Mouse (Mus musculus) layer of hippocampus, postnatal 25 days (tissue): ENCODE measurements around the gene Apeh. TPM values are rescaled to one million over a fixed set of nuclear protein-coding genes. Genes with fewer than 3 reads are reported as not detected.

Experiments
- DNase-seq, 2 experiments: peaks; one replicate each; pipeline ENCODE4 v3.0.0; 2022; ENCODE audit warnings: mixed read lengths in 2 of 2, low spot score in 1 of 2; ENCODE audit errors: extremely low spot score in 1 of 2
- microRNA-seq, 2 experiments: library from miRNA; unstranded; fragments of <30 nt; microRNA quantifications; one replicate each; pipeline ENCODE4 v1.2.0; 2021
- total RNA-seq, 2 experiments: library from RNA; stranded (reverse); gene quantifications; 2 replicates each; pipeline ENCODE4 v1.2.3; 2021

Apeh gene
- total RNA-seq, 2 experiments from 2014 or later: 32.0 to 32.7 TPM

DNA sequence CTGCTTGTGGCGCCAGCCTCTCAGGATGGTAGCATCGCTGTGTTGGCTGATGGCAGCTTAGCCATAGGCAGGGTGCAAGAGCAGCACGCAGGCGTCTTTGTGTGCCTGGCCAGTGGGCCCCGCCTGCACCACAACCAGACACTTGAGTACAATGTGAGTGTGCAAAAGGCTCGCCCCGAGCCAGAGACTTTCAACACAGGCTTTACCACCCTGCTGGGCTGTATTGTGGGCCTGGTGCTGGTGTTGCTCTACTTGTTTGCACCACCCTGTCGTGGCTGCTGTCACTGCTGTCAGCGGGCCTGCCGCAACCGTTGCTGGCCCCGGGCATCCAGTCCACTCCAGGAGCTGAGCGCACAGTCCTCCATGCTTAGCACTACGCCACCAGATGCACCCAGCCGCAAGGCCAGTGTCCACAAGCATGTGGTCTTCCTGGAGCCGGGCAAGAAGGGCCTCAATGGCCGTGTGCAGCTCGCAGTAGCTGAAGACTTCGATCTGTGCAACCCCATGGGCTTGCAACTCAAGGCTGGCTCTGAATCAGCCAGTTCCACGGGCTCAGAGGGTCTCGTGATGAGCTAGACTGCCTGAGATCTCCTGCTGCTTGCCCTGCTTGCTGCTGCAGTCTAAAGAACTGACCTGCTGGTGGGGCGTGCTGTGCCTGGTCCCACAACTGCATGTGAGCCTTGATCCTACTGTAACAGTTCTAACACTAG lies 39.9 kb downstream of the Apeh start:
- no peak for DNase-seq

DNA sequence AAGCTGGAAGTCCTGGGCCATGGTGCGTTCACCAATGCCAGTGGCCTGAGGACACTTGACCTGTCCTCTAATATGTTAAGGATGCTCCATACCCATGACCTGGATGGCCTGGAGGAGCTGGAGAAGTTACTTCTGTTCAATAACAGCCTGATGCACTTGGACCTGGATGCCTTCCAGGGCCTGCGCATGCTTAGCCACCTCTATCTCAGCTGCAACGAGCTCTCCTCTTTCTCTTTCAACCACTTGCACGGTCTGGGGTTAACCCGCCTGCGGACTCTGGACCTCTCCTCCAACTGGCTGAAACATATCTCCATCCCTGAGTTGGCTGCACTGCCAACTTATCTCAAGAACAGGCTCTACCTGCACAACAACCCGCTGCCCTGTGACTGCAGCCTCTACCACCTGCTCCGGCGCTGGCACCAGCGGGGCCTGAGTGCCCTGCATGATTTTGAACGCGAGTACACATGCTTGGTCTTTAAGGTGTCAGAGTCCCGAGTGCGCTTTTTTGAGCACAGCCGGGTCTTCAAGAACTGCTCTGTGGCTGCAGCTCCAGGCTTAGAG lies 40.7 kb downstream of the Apeh start:
- no peak for DNase-seq

DNA sequence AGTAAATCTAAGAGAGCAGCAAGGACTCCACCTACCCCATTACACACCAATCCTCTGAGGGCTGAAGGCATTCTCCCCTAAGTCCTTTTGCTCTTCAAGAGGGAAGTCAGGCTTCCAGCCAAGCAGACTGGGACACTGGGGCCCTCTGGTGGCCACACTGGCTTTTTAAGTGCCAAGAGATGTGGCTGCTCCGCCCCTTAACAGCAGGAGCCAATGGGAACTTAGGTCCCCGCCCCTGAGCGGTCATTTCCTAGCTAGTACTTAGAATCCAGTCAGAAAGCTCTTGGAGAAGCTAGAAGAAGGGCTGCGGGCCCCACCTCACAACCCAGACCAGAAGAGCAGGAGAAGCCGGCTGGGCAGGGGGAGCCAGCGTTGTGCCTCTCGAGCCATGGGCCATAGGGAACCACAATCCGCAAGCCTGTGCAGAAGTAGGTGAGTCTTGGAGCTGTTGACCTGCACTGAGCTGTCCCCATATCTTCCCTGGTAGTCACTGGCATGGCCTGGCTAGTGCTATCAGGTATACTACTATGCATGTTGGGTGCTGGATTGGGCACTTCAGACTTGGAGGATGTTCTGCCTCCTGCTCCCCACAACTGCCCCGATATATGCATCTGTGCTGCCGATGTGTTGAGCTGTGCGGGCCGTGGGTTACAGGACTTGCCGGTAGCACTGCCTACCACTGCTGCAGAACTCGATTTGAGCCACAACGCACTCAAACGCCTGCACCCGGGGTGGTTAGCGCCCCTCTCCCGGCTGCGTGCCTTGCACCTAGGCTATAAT lies 41.3 kb downstream of the Apeh start, which contains the start of gene Amigo3:
Amigo3 (plus strand) TSS at position 275 of the 780 bp plus-strand sequence.
- DNase-seq: peak; percentile 93 to 98

DNA sequence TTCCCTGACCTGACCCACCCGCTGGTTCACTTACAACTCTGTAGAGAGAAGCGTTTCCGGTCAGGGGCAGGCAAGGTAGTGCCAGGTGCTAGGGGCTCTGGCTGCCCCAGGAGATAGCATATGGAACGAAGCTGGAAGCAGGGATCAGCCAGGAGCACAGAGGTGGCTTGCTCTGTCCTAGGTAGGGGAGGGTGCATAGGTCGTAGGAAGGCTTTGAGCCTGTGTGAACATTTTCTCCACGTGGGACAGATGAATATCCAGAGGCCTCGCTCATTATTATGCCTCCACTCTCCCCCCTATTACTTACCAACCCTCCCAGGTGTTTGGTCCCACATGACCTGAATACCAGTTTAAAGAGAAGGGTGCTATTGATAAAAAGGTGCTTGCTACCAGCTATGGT lies 42.0 kb downstream of the Apeh start:
- DNase-seq: no peak

DNA sequence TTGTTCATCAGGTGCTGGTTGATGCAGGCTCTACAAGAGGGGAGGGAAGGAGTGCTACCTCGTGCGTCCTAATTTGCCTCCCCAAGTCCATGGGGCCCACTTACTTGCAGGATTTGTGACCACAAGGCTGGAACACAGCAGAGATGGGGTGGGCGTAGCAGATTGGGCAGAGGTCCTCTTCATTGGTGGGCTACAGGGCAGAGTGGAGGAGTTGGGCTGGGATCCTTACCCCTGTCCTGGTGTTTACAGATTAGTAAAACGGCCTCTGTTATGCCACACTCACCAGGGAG lies 42.5 kb downstream of the Apeh start:
- DNase-seq: no peak

DNA sequence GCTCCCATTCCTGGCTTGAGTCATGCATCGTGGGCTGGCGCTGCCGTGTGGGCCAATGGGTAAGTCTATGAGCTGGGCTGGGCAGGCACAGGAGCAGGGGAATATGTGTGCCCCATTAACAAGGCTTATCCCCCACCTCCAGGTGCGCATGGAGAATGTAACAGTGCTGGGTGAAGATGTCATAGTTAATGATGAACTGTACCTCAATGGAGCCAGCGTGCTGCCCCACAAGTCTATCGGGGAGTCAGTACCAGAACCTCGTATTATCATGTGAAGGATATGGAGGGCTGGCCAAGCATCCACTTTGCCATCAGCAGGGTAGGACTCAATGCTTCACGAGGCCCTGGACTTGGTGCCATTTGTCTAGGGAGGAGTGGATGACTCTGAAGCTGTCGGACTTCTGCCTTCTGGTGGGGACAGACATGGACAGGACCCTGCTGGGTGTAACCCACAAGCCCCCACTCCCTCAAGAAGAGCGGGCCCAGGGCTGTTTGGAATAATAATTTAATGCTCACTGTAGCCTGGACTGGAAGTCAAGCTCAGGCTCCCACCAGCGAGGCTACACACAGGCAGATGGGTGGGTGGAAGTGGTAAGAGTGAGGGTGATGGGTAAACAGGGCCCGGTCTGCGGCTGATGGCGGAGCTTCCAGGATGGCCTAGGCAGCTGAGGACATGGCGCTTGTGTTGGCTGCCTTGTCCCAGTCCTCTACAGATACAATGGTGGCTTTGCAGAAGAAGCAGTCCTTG lies 43.0 kb downstream of the Apeh start:
- no peak for DNase-seq

DNA sequence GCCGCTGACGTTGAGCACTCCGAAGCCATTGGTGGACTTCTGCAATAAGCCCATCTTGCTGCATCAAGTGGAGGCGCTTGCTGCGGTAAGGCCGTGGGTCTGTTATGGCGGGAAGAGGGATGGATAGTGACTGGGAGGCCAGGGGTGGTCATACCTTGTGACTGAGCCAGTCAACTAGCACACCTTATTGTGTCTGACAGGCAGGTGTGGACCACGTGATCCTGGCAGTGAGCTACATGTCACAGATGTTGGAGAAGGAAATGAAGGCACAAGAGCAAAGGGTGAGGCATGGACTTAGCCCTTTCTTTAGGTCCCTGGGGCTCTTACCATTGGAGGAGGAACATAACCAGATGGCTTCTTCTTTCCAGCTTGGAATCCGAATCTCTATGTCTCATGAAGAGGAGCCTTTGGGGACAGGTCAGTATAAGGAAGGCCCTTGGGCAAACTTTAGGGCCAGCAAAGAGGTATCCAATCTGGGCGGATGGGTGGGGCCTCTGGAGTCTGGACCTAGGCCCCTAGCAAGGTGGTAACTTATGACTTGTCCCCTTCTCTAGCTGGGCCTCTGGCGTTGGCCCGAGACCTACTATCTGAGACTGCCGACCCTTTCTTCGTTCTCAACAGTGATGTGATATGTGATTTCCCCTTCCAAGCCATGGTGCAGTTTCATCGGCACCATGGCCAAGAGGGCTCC lies 44.7 kb downstream of the Apeh start:
- no peak for DNase-seq

DNA sequence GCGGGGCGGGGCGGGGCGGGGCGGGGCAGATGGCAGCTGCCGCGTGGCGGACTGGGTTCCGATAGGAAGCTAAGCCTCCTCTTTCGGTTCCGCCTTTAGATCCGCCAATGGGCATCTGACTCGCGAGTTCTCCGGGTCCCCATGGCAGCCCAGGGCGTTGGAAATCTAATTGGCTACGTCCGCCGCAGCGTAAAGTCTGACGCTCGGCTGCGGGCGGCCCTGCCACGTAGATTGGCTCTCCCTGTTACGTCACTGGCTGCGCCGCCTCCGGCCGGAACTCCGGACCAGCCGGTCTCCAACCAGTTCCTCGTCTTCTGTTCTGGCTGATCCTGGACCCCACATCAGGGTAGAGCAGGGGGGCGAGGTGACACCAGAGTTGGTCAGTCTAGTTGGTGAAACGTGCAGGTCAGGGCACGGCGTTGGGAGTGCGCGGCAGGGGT lies 45.4 kb downstream of the Apeh start, which contains the start of gene Gmppb:
Gmppb (plus strand) TSS at position 227 of the 440 bp plus-strand sequence.
- DNase-seq: peak; percentile 90 to 92

DNA sequence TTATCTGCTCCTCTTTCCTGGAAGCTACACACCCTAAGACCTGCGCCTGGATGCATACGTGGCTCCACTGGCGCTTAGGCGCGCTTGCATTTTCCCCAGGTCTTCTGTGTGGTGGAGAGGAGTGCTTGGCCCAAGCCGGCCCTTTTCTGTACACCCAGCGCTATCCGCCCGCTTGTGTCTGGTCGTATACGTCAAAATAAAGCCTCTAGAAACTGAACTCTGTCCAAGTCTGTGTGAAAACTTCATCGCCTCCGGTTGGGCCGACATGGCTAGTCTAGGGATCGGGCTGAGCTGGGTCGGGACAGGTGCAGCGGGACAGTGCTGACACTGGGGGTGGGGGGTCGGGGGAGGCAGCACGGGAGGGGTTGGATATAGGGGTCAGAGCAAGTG lies 45.8 kb downstream of the Apeh start:
- DNase-seq: no peak

DNA sequence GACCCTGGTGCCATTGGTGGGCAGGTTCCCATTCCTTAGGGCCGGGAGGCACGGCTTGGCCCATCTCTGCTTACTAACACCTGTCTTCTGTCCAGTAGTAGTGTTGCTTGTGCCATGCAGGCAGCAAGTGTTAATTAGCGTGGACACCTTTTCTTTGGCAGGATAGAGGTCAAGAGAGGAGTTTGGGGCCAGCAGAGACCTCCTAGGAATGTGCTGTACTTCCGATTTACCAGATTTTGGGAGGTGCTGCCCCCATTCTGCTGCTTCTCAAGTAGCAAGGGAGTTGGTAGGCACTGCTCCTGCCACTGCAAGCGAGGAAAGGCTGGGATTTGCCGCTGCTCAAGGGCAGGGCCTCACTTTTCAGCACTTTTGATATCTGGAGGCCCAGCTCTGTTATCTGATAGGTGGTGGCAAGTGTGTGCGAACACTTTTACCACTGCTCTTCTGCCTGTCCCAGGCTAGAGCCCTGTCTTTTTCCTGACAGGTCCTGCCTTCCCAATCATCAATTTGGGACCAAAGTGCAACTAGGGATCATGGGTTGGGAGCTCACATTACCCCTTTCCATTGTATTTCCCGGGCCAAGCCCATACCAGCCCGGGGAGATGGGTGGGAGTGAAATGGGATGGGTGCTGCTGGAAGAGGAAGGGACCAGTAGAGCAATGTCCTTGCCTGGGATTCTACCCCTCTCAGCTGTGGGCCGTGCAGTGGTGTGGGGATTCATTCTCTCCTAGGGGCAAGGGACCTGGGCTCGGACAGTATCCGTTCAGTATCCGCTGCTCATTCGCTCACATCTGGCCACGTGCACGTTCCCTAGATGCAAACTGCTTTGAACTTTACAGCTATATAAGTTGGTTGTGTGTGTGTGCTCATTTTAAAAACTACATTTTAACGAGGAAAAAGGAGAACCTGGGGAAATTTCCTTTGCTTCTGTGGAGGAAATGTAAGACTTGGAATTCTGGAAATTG lies 46.5 kb downstream of the Apeh start:
- no peak for DNase-seq

DNA sequence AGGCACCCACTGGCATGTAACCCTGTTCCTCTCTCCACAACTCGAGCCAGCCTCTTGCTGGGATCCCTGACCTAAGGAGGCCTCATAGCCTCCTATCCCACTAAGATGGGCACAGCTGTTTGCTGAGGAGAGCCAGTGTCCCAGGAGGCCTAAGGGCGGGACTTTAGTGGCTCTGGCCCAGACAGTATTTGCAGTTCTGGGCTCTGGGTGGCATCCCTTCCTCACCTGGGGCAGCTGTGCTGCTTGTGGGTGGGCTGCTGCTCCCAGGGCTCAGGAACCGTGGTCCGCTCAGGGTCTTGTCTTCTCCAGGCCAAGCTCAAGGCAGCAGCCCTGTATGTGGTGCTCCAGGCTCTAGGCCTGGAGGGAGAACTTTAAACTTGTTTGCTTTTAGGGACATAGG lies 47.8 kb downstream of the Apeh start:
- no peak for DNase-seq

DNA sequence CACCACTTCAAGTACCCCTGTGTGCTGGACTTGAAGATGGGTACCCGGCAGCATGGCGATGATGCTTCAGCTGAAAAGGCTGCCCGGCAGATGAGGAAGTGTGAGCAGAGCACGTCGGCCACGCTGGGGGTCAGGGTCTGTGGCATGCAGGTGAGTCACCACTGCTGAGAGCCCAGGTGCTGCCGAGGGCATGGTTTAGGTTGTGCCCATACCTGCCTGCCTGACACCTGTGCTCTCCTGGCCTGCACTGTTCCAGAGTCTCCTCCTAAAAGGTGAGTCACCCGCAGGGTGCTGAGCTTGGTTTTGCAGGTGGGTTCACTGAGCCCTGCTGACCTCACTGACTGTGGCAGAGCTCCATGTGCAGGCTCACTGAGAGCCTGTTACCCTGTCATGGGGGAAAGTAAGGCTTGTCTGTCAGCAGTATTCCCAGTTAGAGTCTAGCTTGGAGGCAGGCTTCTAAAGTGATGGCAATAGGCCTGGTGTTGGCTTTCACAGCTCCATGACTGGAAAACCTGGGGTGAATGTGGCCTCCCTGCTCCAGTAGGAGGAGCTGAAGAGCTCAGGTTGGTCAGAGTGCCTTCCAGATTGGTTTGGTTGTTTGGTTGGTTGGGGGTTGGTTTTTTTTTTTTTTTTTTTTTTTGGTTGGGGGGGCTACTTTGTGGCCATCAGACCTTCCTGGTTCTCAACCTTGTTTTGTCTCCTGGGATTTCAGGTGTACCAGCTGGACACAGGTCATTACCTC lies 49.5 kb downstream of the Apeh start:
- DNase-seq: no peak

Small RNAs within 50 kb of the gene (microRNA-seq; reads per million reads assigned to microRNA genes)
- 0 reads per million in 2 experiments for gene Gm47303
- gene Mir7088: 0 reads per million in 2 experiments

Other genes starting within 250 kb of the Apeh start
- 10 to 100 TPM; 52.3 to 59.6 TPM for gene Rbm6, start 221.4 kb downstream of the Apeh start, total RNA-seq
- gene Mon1a, start 206.5 kb downstream of the Apeh start, total RNA-seq: 10 to 100 TPM; 24.4 to 25.1 TPM
- 1 to 10 TPM; 1.6 to 2.6 TPM for gene Mst1r, start 187.7 kb downstream of the Apeh start, total RNA-seq
- gene Actl11, start 166.1 kb downstream of the Apeh start, total RNA-seq: not detected
- gene Camkv, start 158.9 kb downstream of the Apeh start, total RNA-seq: 100 to 1,000 TPM; 509 to 559 TPM
- 10 to 100 TPM; 17.2 to 19.1 TPM for gene Traip, start 144.5 kb downstream of the Apeh start, total RNA-seq
- gene Uba7, start 119.1 kb downstream of the Apeh start, total RNA-seq: 1 to 10 TPM; 3.8 to 5.2 TPM
- 1 to 10 TPM; 1.0 to 1.4 TPM for gene Gm20661, start 111.5 kb downstream of the Apeh start, total RNA-seq
- gene Inka1, start 108.7 kb downstream of the Apeh start, total RNA-seq: 10 to 100 TPM; 12.0 to 13.6 TPM
- 1 to 10 TPM; 3.3 to 5.3 TPM for gene Cdhr4, start 102.1 kb downstream of the Apeh start, total RNA-seq
- gene Gm20662, start 98.3 kb downstream of the Apeh start, total RNA-seq: 1 to 10 TPM in 1 of 2 experiments, not detected in 1; 3.5 TPM
- gene Ip6k1, start 92.1 kb downstream of the Apeh start, total RNA-seq: 100 to 1,000 TPM; 220 to 228 TPM
- 10 to 100 TPM; 14.5 to 17.2 TPM for gene Gmppb, start 45.4 kb downstream of the Apeh start, total RNA-seq
- 1 to 10 TPM; 2.0 to 2.2 TPM for gene Amigo3, start 41.4 kb downstream of the Apeh start, total RNA-seq
- not detected for gene Mst1, start 14.2 kb downstream of the Apeh start, total RNA-seq
- 10 to 100 TPM; 95.1 to 97.3 TPM for gene Rnf123, start 11.3 kb downstream of the Apeh start, total RNA-seq
- 100 to 1,000 TPM; 190 to 242 TPM for gene Bsn, start 95.8 kb upstream of the Apeh start, total RNA-seq
- gene Dag1, start 169.4 kb upstream of the Apeh start, total RNA-seq: 10 to 100 TPM; 90.4 to 95.2 TPM
- gene Nicn1, start 195.8 kb upstream of the Apeh start, total RNA-seq: 100 to 1,000 TPM in 1 of 2 experiments, 10 to 100 TPM in 1; 93.0 to 121 TPM
- gene Amt, start 202.2 kb upstream of the Apeh start, total RNA-seq: 10 to 100 TPM; 28.5 to 31.6 TPM
- 100 to 1,000 TPM; 167 to 187 TPM for gene Rhoa, start 211.5 kb upstream of the Apeh start, total RNA-seq
- 10 to 100 TPM; 36.0 to 37.9 TPM for gene Tcta, start 211.6 kb upstream of the Apeh start, total RNA-seq
- gene Gpx1, start 244.3 kb upstream of the Apeh start, total RNA-seq: 10 to 100 TPM; 64.8 to 76.7 TPM